Mouse (Mus musculus) liver, postnatal 0 days (tissue): Measurements from ENCODE around the gene Slc24a2. TPM values are rescaled to one million over a fixed set of nuclear protein-coding genes. Genes with fewer than 3 reads are reported as not detected.

Experiments used
- ATAC-seq: fragments of 200-750 bp; cut with Nextera tagmentation; 2 replicates; pipeline ENCODE4 v1.8.0; 2017; ENCODE audit warnings: mild to moderate bottlenecking, moderate library complexity
- DNase-seq: peaks from one replicate; pipeline ENCODE4 v3.0.0-alpha.2; 2016
- H3K27ac ChIP-seq: fragments of 300-500 bp; sonication (generic); 2 replicates; pipeline ENCODE4 v1.5.1; 2014; ENCODE audit warnings: antibody characterized with exemption, moderate library complexity, mild to moderate bottlenecking, low read depth
- H3K27me3 ChIP-seq: fragments of 300-500 bp; sonication (generic); 2 replicates; pipeline ENCODE4 v1.6.1; 2014; ENCODE audit warnings: low read length, control low read depth, mixed read lengths; ENCODE audit not compliant: insufficient read depth
- H3K36me3 ChIP-seq: fragments of 300-500 bp; sonication (generic); replicated peaks from 2 replicates; pipeline ENCODE4 v1.6.1; 2014; ENCODE audit warnings: mild to moderate bottlenecking, control low read depth, low read length, moderate library complexity, mixed read lengths; ENCODE audit not compliant: insufficient read depth
- H3K4me1 ChIP-seq: fragments of 300-500 bp; sonication (generic); 2 replicates; pipeline ENCODE4 v1.6.1; 2014; ENCODE audit warnings: antibody characterized with exemption, mild to moderate bottlenecking, control low read depth; ENCODE audit not compliant: insufficient read depth
- H3K4me2 ChIP-seq: fragments of 300-500 bp; sonication (generic); 2 replicates; pipeline ENCODE4 v1.6.1; 2014; ENCODE audit warnings: low read depth, mild to moderate bottlenecking, low read length, moderate library complexity, mixed read lengths
- H3K4me3 ChIP-seq: fragments of 300-500 bp; sonication (generic); 2 replicates; pipeline ENCODE4 v1.5.1; 2014; ENCODE audit warnings: low read depth, low read length
- H3K9ac ChIP-seq: fragments of 300-500 bp; sonication (generic); replicated peaks from 2 replicates; pipeline ENCODE4 v1.6.1; 2014; ENCODE audit warnings: mild to moderate bottlenecking, moderate library complexity
- H3K9me3 ChIP-seq: fragments of 300-500 bp; sonication (generic); 2 replicates; pipeline ENCODE4 v1.6.1; 2016; ENCODE audit warnings: mild to moderate bottlenecking, control low read depth, low read length, mixed read lengths
- CTCF ChIP-seq: sonication (generic); IDR thresholded peaks from 2 replicates; pipeline ENCODE4 v1.5.1; 2016; ENCODE audit warnings: antibody characterized with exemption, low read depth
- EP300 ChIP-seq: IDR thresholded peaks from 2 replicates; pipeline ENCODE4 v1.6.1; 2016; ENCODE audit warnings: antibody characterized with exemption, low read depth, mild to moderate bottlenecking
- WGBS: fragments of 180-500 bp; shearing (Covaris S2); extraction: QIAGEN DNeasy Blood & Tissue Kit; methylation state at CpG from one replicate; pipeline ENCODE4 v1.1.7; 2014; ENCODE audit not compliant: insufficient replicate concordance; 5-methylcytosine and 5-hydroxymethylcytosine counted together
- polyA plus RNA-seq: library from polyadenylated mRNA; unstranded; fragments of >200 nt; fragmentation: Nextera tagmentation; extraction: Ambion mirVana; gene quantifications from 2 replicates; pipeline ENCODE4 v1.2.1, GENCODE M21; 2015

Gene Slc24a2
- polyA plus RNA-seq, 1 experiment from 2014 or later, result not detected

- ATAC-seq (no peak), DNase-seq (no peak)
- Histone ChIP-seq H3K4me1 (no peaks in the 10 kb centered on the region), H3K9ac (no peak overlapping the region), H3K27me3 (no peaks in the 10 kb centered on the region), H3K27ac (no peak overlapping the region), H3K36me3 (no peaks in the 10 kb centered on the region), H3K9me3 (no peaks in the 10 kb centered on the region), H3K4me3 (no peak overlapping the region), H3K4me2 (no peak overlapping the region)
- 68% methylated on average over 5 of the region's 5 CpGs for WGBS
- TF ChIP-seq EP300, result no peak
- TF ChIP-seq CTCF, result no peak
Measured at GRCm38 (mm10) chr4:86977272-86977671, 253.0 kb downstream of the Slc24a2 start.

DNA sequence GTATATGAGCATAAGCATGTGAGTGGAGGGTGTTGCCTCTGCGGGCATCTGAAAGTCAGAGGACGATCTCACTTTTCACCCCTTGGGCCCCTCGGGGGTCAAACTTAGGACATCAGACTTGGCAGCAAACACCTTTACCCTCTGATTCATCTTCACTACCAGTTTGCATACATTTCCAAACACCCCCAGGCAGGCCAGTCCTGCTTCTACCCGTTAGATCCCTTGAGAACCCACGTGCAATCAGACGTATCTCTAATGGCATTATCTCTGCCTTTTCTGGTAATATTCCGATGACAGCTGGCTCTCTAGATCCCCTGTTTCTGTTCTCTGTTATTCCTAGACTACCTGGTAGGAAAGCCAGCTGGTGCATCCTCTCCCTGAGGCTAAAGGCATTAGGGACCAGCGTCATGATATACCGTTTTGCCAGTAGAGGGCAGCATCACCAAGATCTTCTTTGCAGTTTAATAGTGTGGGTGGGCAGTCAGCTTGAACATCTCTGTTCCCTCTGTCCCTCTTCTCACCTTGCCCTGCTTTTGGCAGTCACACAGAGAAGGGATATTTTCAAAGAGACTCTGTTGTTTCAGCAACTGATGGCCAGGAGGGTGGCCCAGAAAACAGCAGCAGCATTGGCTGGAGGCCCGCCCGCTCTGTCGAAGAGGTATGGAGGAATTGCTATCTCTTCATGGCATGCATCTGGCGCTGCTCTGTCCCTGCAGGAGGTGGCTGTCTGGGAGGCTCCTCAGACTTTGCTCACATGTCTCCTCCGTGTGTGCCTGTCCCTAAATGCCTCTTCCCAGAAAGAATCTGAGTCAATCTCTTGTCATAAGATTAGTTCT, 272.5 kb downstream of the Slc24a2 start:
- H3K4me1 ChIP-seq, result no peaks in the 10 kb centered on the region
- H3K27me3 ChIP-seq, result no peaks in the 10 kb centered on the region
- DNase-seq, result peak; percentile 33
- H3K9me3 ChIP-seq, result no peaks in the 10 kb centered on the region
- no peak for ATAC-seq
- 39% methylated on average over 14 of the region's 14 CpGs for WGBS
- no peaks in the 10 kb centered on the region for H3K36me3 ChIP-seq
- TF ChIP-seq CTCF (peak; percentile 75), EP300 (no peak)
- no peak overlapping the region for H3K4me2 ChIP-seq
- H3K4me3 ChIP-seq, result no peak overlapping the region
- no peak overlapping the region for H3K27ac ChIP-seq
- H3K9ac ChIP-seq, result no peak overlapping the region

DNA sequence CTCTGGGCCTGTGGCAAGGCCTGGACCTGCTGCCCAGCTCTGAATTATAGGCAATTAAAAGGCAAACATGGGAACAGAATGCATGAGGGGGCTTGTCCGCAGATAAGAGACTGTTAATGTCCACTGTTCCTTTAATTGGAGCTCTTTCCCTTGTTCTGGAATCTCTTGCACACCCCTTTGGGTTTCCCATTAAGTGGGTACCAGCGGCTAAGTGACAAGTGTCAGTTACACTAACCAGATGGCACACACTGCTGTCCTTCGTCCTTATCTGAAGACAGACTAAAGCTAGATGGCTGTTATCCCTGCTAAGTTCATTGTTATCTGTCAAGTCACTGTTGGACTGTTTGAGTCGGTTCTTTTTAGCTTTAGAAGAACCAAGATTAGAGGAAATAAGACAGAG, 274.8 kb downstream of the Slc24a2 start:
- no peaks in the 10 kb centered on the region for H3K36me3 ChIP-seq
- H3K4me1 ChIP-seq, result no peaks in the 10 kb centered on the region
- H3K27me3 ChIP-seq, result no peaks in the 10 kb centered on the region
- no peak for ATAC-seq
- no peak overlapping the region for H3K4me2 ChIP-seq
- TF ChIP-seq EP300 (no peak), CTCF (no peak)
- no peak overlapping the region for H3K4me3 ChIP-seq
- no peak overlapping the region for H3K9ac ChIP-seq
- WGBS, result 44% methylated on average over 4 of the region's 4 CpGs
- DNase-seq, result no peak
- no peaks in the 10 kb centered on the region for H3K9me3 ChIP-seq
- H3K27ac ChIP-seq, result no peak overlapping the region

DNA sequence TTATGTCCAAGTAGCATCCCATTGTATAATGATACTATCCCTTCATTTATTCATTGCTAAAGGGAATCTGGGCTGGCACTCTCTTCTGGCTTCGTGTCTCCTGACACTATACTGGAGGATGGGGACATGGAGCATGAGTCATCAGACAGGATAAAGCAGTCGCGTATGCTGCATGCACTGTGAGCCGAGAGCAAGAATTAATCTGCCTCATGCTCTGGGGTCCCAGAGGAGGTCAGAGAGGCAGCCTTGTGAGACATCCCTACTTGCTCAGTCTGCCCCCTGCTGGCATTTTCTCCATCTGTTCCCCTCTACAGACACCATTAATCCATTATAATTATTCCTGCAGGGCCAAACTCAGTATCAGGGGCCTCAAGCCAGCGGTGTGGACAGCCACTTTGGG, 276.8 kb downstream of the Slc24a2 start:
- Histone ChIP-seq H3K4me3 (no peak overlapping the region), H3K4me2 (no peak overlapping the region), H3K9ac (no peak overlapping the region), H3K27me3 (no peaks in the 10 kb centered on the region), H3K27ac (no peak overlapping the region), H3K4me1 (no peaks in the 10 kb centered on the region), H3K9me3 (no peaks in the 10 kb centered on the region), H3K36me3 (no peaks in the 10 kb centered on the region)
- WGBS, result 58% methylated on average over 5 of the region's 5 CpGs
- TF ChIP-seq EP300, result no peak
- TF ChIP-seq CTCF, result no peak
- DNase-seq, result no peak
- no peak for ATAC-seq

- no peak for DNase-seq
- Histone ChIP-seq H3K4me1 (no peaks in the 10 kb centered on the region), H3K4me3 (no peak overlapping the region), H3K27ac (no peak overlapping the region), H3K27me3 (no peaks in the 10 kb centered on the region), H3K9ac (no peak overlapping the region), H3K36me3 (no peaks in the 10 kb centered on the region), H3K4me2 (no peak overlapping the region), H3K9me3 (no peaks in the 10 kb centered on the region)
- TF ChIP-seq EP300 (no peak), CTCF (no peak)
- 58% methylated on average over 1 of the region's 1 CpGs for WGBS
- ATAC-seq, result no peak
Measured at GRCm38 (mm10) chr4:86948794-86949193, 281.5 kb downstream of the Slc24a2 start.

- ATAC-seq, result no peak
Measured at GRCm38 (mm10) chr4:86943296-86943695, 287.0 kb downstream of the Slc24a2 start.

More at GRCm38 (mm10) chr4:86943296-86943695, 287.0 kb downstream of the Slc24a2 start:
- Histone ChIP-seq H3K9me3 (no peaks in the 10 kb centered on the region), H3K27ac (no peak overlapping the region), H3K4me2 (no peak overlapping the region), H3K9ac (no peak overlapping the region), H3K36me3 (no peaks in the 10 kb centered on the region), H3K4me3 (no peak overlapping the region), H3K27me3 (no peaks in the 10 kb centered on the region), H3K4me1 (no peaks in the 10 kb centered on the region)
- WGBS, result 63% methylated on average over 6 of the region's 6 CpGs
- DNase-seq, result no peak
- TF ChIP-seq CTCF, result no peak
- no peak for TF ChIP-seq EP300
